10 mouse cellular contexts compared by ENCODE assay signal in the genomic region with DNA sequence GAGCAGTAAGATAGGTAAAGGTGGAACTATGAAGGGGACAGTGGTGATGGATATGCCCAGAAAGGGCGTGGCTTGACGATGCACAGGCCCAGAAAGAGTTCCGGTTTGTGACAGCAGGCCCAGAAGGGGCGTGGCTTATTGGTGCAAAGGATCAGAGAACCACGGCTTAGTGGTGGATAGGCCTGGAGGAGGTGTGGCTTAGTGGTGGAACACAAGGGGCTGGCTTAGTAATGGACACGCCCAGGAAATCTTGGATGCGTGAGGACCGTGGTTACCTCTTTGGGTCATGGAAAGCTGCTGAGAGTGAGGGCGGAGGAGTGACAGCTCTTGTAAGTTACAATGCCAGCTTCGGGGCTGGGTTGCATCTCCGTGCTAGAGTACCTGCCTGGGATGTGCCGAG. TPM values are rescaled to one million over a fixed set of nuclear protein-coding genes. Genes with fewer than 3 reads are reported as not detected.
DNase-seq lines count a peak whose midpoint lies in the region; ATAC-seq and TF ChIP-seq lines count a peak whose summit lies in the region.
"Had no signal": no experiment of that assay in that cellular context is flagged by ENCODE, and none has a peak within 500 bp of the region (broad histone marks: within the 10 kb centered on the region; RNA-seq: fewer than 3 reads in every experiment).

No protein-coding gene starts in this region.

- DNase-seq in kidney, postnatal 0 days (ENCODE audit: low spot score), result peak; percentile 53
- DNase-seq in CD4-positive helper T cell, adult 2 months (ENCODE audit: low read depth, low spot score), result peak; percentile 28
- no peak for DNase-seq in ovary, adult 18-20 months (ENCODE audit: low spot score)
- no peak for DNase-seq in kidney, postnatal 14 days
- DNase-seq in spleen, postnatal 36 days (ENCODE audit: low spot score in 2 of 2), result no peak

- no peak overlapping the region for H3K9ac ChIP-seq in kidney, postnatal 0 days (ENCODE audit: low read depth, low read length)
- H3K9ac ChIP-seq in kidney, embryonic 14.5 days (ENCODE audit: low read depth, low read length), result no peak overlapping the region
- H3K9ac ChIP-seq in limb, embryonic 12.5 days (replicated peaks), result no peak overlapping the region

- H3K4me3 ChIP-seq in kidney, postnatal 0 days (replicated peaks; ENCODE audit: low read depth, low read length), result no peak overlapping the region
- no peak overlapping the region for H3K4me3 ChIP-seq in kidney, embryonic 14.5 days (ENCODE audit: low read length)
- H3K4me3 ChIP-seq in limb, embryonic 12.5 days (replicated peaks), result no peak overlapping the region

- H3K36me3 ChIP-seq in kidney, postnatal 0 days (ENCODE audit: insufficient read depth, low read length), result no peaks in the 10 kb centered on the region
- no peaks in the 10 kb centered on the region for H3K36me3 ChIP-seq in kidney, embryonic 14.5 days (ENCODE audit: control insufficient read depth, insufficient read depth, low read length)
- H3K36me3 ChIP-seq in limb, embryonic 12.5 days, result no peaks in the 10 kb centered on the region

- ATAC-seq in kidney, postnatal 0 days (replicated peaks; ENCODE audit: low FRiP score, low read depth), result peak; percentile 55
- no peak for ATAC-seq in kidney, embryonic 14.5 days (ENCODE audit: low FRiP score, low TSS enrichment)
- ATAC-seq in common myeloid progenitor, adult 5-6 weeks (replicated peaks; ENCODE audit: low read depth, poor library complexity, severe bottlenecking), result peak; percentile 52; the same call in 1 of the 2 replicates
- 0 out of 2 replicates have a peak, but pooled peaks have one; percentile 38 for ATAC-seq in limb, embryonic 12.5 days (ENCODE audit: insufficient number of reproducible peaks, insufficient read depth, low FRiP score, low TSS enrichment, low read depth)

- H3K27me3 ChIP-seq in kidney, postnatal 0 days (ENCODE audit: insufficient read depth, low read length), result no peaks in the 10 kb centered on the region
- peaks cover 11% of the 10 kb centered on the region; the same call in 1 of the 2 replicates for H3K27me3 ChIP-seq in kidney, embryonic 14.5 days (ENCODE audit: control insufficient read depth, insufficient read depth, low read length)
- H3K27me3 ChIP-seq in limb, embryonic 12.5 days, result peaks cover 31% of the 10 kb centered on the region

- no peak overlapping the region for H3K27ac ChIP-seq in kidney, postnatal 0 days
- no peak overlapping the region for H3K27ac ChIP-seq in kidney, embryonic 14.5 days (ENCODE audit: low read depth, low read length)
- H3K27ac ChIP-seq in limb, embryonic 12.5 days, result no peak overlapping the region

- no peak overlapping the region for H3K4me2 ChIP-seq in kidney, postnatal 0 days (ENCODE audit: low read length)
- H3K4me2 ChIP-seq in kidney, embryonic 14.5 days (replicated peaks; ENCODE audit: low read depth, low read length), result no peak overlapping the region
- no peak overlapping the region for H3K4me2 ChIP-seq in limb, embryonic 12.5 days

- no peak for TF ChIP-seq CTCF in kidney, postnatal 0 days (IDR thresholded peaks at IDR 0.05; ENCODE audit: low read depth)

- H3K9me3 ChIP-seq in kidney, postnatal 0 days (replicated peaks; ENCODE audit: low read length), result no peaks in the 10 kb centered on the region
- peaks cover 4% of the 10 kb centered on the region for H3K9me3 ChIP-seq in kidney, embryonic 14.5 days (ENCODE audit: control insufficient read depth, low read length)
- H3K9me3 ChIP-seq in limb, embryonic 12.5 days, result peaks cover 5% of the 10 kb centered on the region

- H3K4me1 ChIP-seq in kidney, postnatal 0 days (replicated peaks; ENCODE audit: insufficient read depth, low read length), result no peaks in the 10 kb centered on the region
- peaks cover 3% of the 10 kb centered on the region; the same call in 1 of the 2 replicates for H3K4me1 ChIP-seq in kidney, embryonic 14.5 days (ENCODE audit: control insufficient read depth, insufficient read depth, low read length)
- H3K4me1 ChIP-seq in limb, embryonic 12.5 days (replicated peaks), result peaks cover 34% of the 10 kb centered on the region

- WGBS in kidney, postnatal 0 days, result 37% methylated on average over 12 of the region's 12 CpGs
- 32% methylated on average over 12 of the region's 12 CpGs for WGBS in kidney, embryonic 14.5 days
- WGBS in limb, embryonic 12.5 days, result 37% methylated on average over 12 of the region's 12 CpGs

RNA-seq across cellular contexts. Expression of gene Gm11733, which starts 58.2 kb away (rescaled TPM):
- not detected in 2 replicates for polyA plus RNA-seq in kidney, postnatal 0 days (2015; fragmentation: Nextera tagmentation; extraction: Ambion mirVana)
- 0.09 TPM in 1 of 2 replicates, not detected in the other for polyA plus RNA-seq in kidney, embryonic 14.5 days (2014; fragmentation: Nextera tagmentation; extraction: Ambion mirVana)
- not detected in 2 replicates for total RNA-seq in common myeloid progenitor, adult 5-6 weeks (2017)
- polyA plus RNA-seq in limb, embryonic 12.5 days (2016; fragmentation: Nextera tagmentation; extraction: Ambion mirVana), result not detected in 2 replicates
- total RNA-seq: layer of hippocampus, postnatal 14 days had no signal
- polyA plus RNA-seq: gonadal fat pad, adult 2 months had no signal

Comparison
In these comparisons a context has a peak if more than half of its experiments do, and no peak if none do; other contexts are left out.
1. DNase-seq: peak in kidney, postnatal 0 days (single experiment) and CD4-positive helper T cell, adult 2 months (single experiment); none in ovary, adult 18-20 months (single experiment), kidney, postnatal 14 days (single experiment) and spleen, postnatal 36 days (0 of 2).